Mouse (Mus musculus): ENCODE results near the gene Cfap157. TPM values are rescaled to one million over a fixed set of nuclear protein-coding genes. Genes with fewer than 3 reads are reported as not detected.

Cfap157 gene
- polyA plus RNA-seq, 1 experiment: not detected

DNA sequence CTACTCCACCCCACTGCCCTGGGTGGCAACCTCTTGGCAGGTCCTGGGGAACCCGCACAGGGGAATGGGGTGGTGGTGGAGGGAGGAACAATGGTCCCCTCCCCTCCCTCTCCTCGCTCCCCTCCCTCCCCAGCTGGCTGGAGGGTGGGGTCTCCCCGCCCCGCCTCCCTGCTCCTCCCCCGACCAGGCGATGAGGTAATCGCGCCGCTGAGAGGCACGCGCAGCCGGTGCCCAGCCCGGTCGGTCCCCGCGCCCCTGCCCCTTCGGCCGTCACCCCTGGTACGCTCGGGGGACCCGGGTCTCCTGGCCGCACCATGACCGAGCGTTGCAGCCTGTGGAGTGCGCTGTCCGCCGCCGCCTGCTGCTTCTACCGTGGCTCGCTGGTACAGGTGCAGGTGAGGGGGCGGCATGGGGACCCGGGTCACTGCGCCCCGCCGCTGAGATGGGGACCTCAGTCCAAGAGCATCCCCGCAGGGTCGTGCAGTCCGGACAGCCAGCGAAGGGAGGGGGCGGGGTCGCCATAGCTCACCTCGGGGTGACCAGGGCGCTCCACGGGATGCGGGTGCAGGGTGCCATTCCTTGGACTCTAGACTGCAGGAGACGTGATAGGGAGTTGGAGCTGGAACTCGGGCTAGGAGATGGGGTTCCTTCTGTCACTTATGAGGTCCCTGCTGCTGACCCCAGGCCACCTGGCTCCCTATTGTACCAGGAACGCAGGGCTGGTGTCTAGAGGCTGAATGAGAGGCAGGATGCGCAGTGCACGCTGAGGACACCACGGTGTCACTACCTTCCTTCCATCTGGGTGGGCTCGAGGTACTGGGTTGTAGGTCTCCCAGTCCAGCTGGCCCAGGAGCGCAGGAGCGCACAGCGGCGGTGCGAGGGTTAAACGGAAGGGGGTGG lies 42.7 kb downstream of the Cfap157 start:
- H3K27me3 ChIP-seq (ENCODE audit: control insufficient read depth, insufficient read depth, low read length, poor library complexity, severe bottlenecking): no peaks in the 10 kb centered on the region

DNA sequence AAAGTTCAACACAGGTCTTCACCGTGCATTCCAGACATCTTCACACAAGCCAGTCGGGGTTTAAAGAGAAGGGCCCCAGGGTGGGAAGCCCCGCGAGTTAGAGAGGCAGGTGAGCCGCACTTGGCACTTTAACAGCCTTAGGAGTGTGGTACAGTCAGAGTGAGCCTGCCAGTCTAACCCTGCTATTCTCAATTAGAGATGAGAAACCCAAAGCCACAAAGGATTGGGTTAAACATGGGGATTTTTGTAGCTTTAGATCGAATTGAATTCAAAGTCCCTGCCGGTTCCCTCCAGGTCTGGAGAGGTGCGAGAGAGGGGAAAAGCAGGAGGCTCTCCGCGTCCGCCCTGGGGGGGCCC lies 43.3 kb downstream of the Cfap157 start, which contains the start of gene 6330409D20Rik:
Gene 6330409D20Rik, minus strand, starts transcription at position 101 of the 357 bp plus-strand sequence.
- no peaks in the 10 kb centered on the region for H3K27me3 ChIP-seq (ENCODE audit: control insufficient read depth, insufficient read depth, low read length, poor library complexity, severe bottlenecking)
- H3K4me3 ChIP-seq (ENCODE audit: low read depth, low read length): peak within 1 kb of the TSS; percentile 57
- no peak within 1 kb of the TSS for H3K27ac ChIP-seq (ENCODE audit: insufficient read depth, low read length)
- TF ChIP-seq EP300 (IDR thresholded peaks at IDR 0.05; ENCODE audit: insufficient read depth, low read depth, low read length): no peak
- TF ChIP-seq CTCF (IDR thresholded peaks at IDR 0.05; ENCODE audit: low read depth, low read length): no peak
- no peak for TF ChIP-seq POLR2A (IDR thresholded peaks at IDR 0.05; ENCODE audit: insufficient read depth, low read length)
- no peaks in the 10 kb centered on the region for H3K36me3 ChIP-seq (ENCODE audit: control insufficient read depth, insufficient read depth, low read length, poor library complexity, severe bottlenecking)
- no peaks in the 10 kb centered on the region for H3K4me1 ChIP-seq (ENCODE audit: control insufficient read depth, insufficient read depth, low read length)
- no peaks in the 10 kb centered on the region for H3K9me3 ChIP-seq (replicated peaks; ENCODE audit: control insufficient read depth, insufficient read depth, low read length, poor library complexity, severe bottlenecking)
- peak within 1 kb of the TSS; percentile 27 for H3K9ac ChIP-seq (ENCODE audit: low read depth, poor library complexity, severe bottlenecking)

More for the DNA sequence above, 42.7 kb downstream of the Cfap157 start:
- H3K9ac ChIP-seq (ENCODE audit: low read depth, poor library complexity, severe bottlenecking): peak overlapping the region; percentile 27
- H3K27ac ChIP-seq (ENCODE audit: insufficient read depth, low read length): no peak overlapping the region
- TF ChIP-seq EP300 (IDR thresholded peaks at IDR 0.05; ENCODE audit: insufficient read depth, low read depth, low read length): no peak
- TF ChIP-seq CTCF (IDR thresholded peaks at IDR 0.05; ENCODE audit: low read depth, low read length): no peak
- TF ChIP-seq POLR2A (IDR thresholded peaks at IDR 0.05; ENCODE audit: insufficient read depth, low read length): no peak
- no peaks in the 10 kb centered on the region for H3K9me3 ChIP-seq (replicated peaks; ENCODE audit: control insufficient read depth, insufficient read depth, low read length, poor library complexity, severe bottlenecking)
- no peaks in the 10 kb centered on the region for H3K36me3 ChIP-seq (ENCODE audit: control insufficient read depth, insufficient read depth, low read length, poor library complexity, severe bottlenecking)
- H3K4me3 ChIP-seq (ENCODE audit: low read depth, low read length): peak overlapping the region; percentile 57
- H3K4me1 ChIP-seq (ENCODE audit: control insufficient read depth, insufficient read depth, low read length): no peaks in the 10 kb centered on the region

- Histone ChIP-seq H3K4me1 (ENCODE audit: control insufficient read depth, insufficient read depth, low read length) (no peaks in the 10 kb centered on the region), H3K9me3 (replicated peaks; ENCODE audit: control insufficient read depth, insufficient read depth, low read length, poor library complexity, severe bottlenecking) (no peaks in the 10 kb centered on the region), H3K36me3 (ENCODE audit: control insufficient read depth, insufficient read depth, low read length, poor library complexity, severe bottlenecking) (no peaks in the 10 kb centered on the region), H3K4me3 (ENCODE audit: low read depth, low read length) (no peak overlapping the region), H3K27me3 (ENCODE audit: control insufficient read depth, insufficient read depth, low read length, poor library complexity, severe bottlenecking) (no peaks in the 10 kb centered on the region), H3K27ac (ENCODE audit: insufficient read depth, low read length) (no peak overlapping the region), H3K9ac (ENCODE audit: low read depth, poor library complexity, severe bottlenecking) (no peak overlapping the region)
- no peak for TF ChIP-seq CTCF (IDR thresholded peaks at IDR 0.05; ENCODE audit: low read depth, low read length)
- TF ChIP-seq POLR2A (IDR thresholded peaks at IDR 0.05; ENCODE audit: insufficient read depth, low read length): no peak
- TF ChIP-seq EP300 (IDR thresholded peaks at IDR 0.05; ENCODE audit: insufficient read depth, low read depth, low read length): no peak
Observed at GRCm38 (mm10) chr2:32739311-32739710, 44.9 kb downstream of the Cfap157 start.

GRCm38 (mm10) chr2:32737008-32737407 lies 47.2 kb downstream of the Cfap157 start:
- no peaks in the 10 kb centered on the region for H3K27me3 ChIP-seq (ENCODE audit: control insufficient read depth, insufficient read depth, low read length, poor library complexity, severe bottlenecking)
- no peak overlapping the region for H3K4me3 ChIP-seq (ENCODE audit: low read depth, low read length)
- H3K27ac ChIP-seq (ENCODE audit: insufficient read depth, low read length): no peak overlapping the region
- TF ChIP-seq CTCF (IDR thresholded peaks at IDR 0.05; ENCODE audit: low read depth, low read length) (no peak), POLR2A (IDR thresholded peaks at IDR 0.05; ENCODE audit: insufficient read depth, low read length) (no peak), EP300 (IDR thresholded peaks at IDR 0.05; ENCODE audit: insufficient read depth, low read depth, low read length) (no peak)
- H3K9ac ChIP-seq (ENCODE audit: low read depth, poor library complexity, severe bottlenecking): no peak overlapping the region
- no peaks in the 10 kb centered on the region for H3K9me3 ChIP-seq (replicated peaks; ENCODE audit: control insufficient read depth, insufficient read depth, low read length, poor library complexity, severe bottlenecking)
- no peaks in the 10 kb centered on the region for H3K4me1 ChIP-seq (ENCODE audit: control insufficient read depth, insufficient read depth, low read length)
- H3K36me3 ChIP-seq (ENCODE audit: control insufficient read depth, insufficient read depth, low read length, poor library complexity, severe bottlenecking): no peaks in the 10 kb centered on the region

DNA sequence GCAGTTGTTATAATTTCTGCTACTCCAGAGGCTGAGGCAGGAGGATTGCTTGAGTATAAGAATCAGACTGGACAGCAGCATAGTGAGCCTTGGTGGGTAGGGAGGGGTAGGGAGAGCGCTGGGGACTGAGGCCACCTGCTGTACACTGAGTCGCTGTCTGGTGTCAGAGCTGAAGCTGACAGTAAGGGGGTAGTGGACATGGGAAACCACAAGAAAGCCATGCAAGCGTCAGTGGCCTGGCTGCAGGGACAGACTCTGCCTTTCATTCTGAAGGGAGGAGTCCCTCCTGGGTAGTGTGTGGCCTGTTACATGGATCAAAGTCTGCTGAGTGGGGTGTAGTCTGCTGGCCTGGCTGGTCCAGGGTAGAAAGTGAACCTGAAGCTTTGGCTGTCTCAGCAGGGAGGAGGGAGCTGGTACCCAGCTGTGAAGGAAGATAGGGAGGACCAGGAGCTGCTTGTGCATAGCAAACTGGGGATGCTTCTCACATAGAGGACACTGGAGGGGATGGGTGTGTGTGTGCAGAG lies 47.9 kb downstream of the Cfap157 start:
- no peak overlapping the region for H3K27ac ChIP-seq (ENCODE audit: insufficient read depth, low read length)
- H3K4me1 ChIP-seq (ENCODE audit: control insufficient read depth, insufficient read depth, low read length): no peaks in the 10 kb centered on the region
- H3K9ac ChIP-seq (ENCODE audit: low read depth, poor library complexity, severe bottlenecking): no peak overlapping the region

DNA sequence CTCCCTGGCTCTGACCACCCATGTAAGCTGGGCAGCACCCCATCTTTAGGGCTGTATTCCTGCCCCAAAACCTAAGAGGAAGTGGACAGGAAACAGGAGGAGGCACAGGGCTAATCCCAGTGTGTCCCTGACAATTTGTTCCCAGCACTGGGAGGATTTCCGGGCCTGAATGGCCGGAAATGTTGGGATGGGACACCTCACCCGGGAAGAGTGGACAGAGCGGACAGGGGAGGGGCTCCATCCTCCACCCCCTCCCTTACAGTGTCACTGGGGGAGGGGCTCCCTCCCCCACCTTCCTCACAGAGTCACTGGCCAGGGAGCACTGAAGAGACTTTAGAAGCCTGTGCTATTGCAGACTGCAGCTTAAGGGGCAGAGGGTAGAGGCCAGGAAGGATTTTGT lies 49.3 kb downstream of the Cfap157 start:
- Histone ChIP-seq H3K27ac (ENCODE audit: insufficient read depth, low read length) (no peak overlapping the region), H3K4me1 (ENCODE audit: control insufficient read depth, insufficient read depth, low read length) (no peaks in the 10 kb centered on the region), H3K27me3 (ENCODE audit: control insufficient read depth, insufficient read depth, low read length, poor library complexity, severe bottlenecking) (no peaks in the 10 kb centered on the region), H3K9me3 (replicated peaks; ENCODE audit: control insufficient read depth, insufficient read depth, low read length, poor library complexity, severe bottlenecking) (no peaks in the 10 kb centered on the region), H3K36me3 (ENCODE audit: control insufficient read depth, insufficient read depth, low read length, poor library complexity, severe bottlenecking) (no peaks in the 10 kb centered on the region), H3K4me3 (ENCODE audit: low read depth, low read length) (no peak overlapping the region), H3K9ac (ENCODE audit: low read depth, poor library complexity, severe bottlenecking) (no peak overlapping the region)
- no peak for TF ChIP-seq CTCF (IDR thresholded peaks at IDR 0.05; ENCODE audit: low read depth, low read length)
- no peak for TF ChIP-seq EP300 (IDR thresholded peaks at IDR 0.05; ENCODE audit: insufficient read depth, low read depth, low read length)
- no peak for TF ChIP-seq POLR2A (IDR thresholded peaks at IDR 0.05; ENCODE audit: insufficient read depth, low read length)

More for the DNA sequence above, 47.9 kb downstream of the Cfap157 start:
- no peaks in the 10 kb centered on the region for H3K36me3 ChIP-seq (ENCODE audit: control insufficient read depth, insufficient read depth, low read length, poor library complexity, severe bottlenecking)
- H3K4me3 ChIP-seq (ENCODE audit: low read depth, low read length): no peak overlapping the region
- TF ChIP-seq CTCF (IDR thresholded peaks at IDR 0.05; ENCODE audit: low read depth, low read length) (no peak), EP300 (IDR thresholded peaks at IDR 0.05; ENCODE audit: insufficient read depth, low read depth, low read length) (no peak), POLR2A (IDR thresholded peaks at IDR 0.05; ENCODE audit: insufficient read depth, low read length) (no peak)
- H3K9me3 ChIP-seq (replicated peaks; ENCODE audit: control insufficient read depth, insufficient read depth, low read length, poor library complexity, severe bottlenecking): no peaks in the 10 kb centered on the region
- H3K27me3 ChIP-seq (ENCODE audit: control insufficient read depth, insufficient read depth, low read length, poor library complexity, severe bottlenecking): no peaks in the 10 kb centered on the region

Data from ES-Bruce4 (cell line).